Mouse (Mus musculus) liver, postnatal 0 days (tissue): ENCODE results near the gene Mmp15.

Source experiments
- CTCF ChIP-seq: sonication (generic); IDR thresholded peaks from 2 replicates; pipeline ENCODE4 v1.5.1; 2016; ENCODE audit warnings: antibody characterized with exemption, low read depth
- EP300 ChIP-seq: IDR thresholded peaks from 2 replicates; pipeline ENCODE4 v1.6.1; 2016; ENCODE audit warnings: antibody characterized with exemption, low read depth, mild to moderate bottlenecking

GRCm38 (mm10) chr8:95377863-95378291 is 25.8 kb downstream of the Mmp15 start:
- TF ChIP-seq CTCF (no peak), EP300 (no peak)
